In the genomic region with DNA sequence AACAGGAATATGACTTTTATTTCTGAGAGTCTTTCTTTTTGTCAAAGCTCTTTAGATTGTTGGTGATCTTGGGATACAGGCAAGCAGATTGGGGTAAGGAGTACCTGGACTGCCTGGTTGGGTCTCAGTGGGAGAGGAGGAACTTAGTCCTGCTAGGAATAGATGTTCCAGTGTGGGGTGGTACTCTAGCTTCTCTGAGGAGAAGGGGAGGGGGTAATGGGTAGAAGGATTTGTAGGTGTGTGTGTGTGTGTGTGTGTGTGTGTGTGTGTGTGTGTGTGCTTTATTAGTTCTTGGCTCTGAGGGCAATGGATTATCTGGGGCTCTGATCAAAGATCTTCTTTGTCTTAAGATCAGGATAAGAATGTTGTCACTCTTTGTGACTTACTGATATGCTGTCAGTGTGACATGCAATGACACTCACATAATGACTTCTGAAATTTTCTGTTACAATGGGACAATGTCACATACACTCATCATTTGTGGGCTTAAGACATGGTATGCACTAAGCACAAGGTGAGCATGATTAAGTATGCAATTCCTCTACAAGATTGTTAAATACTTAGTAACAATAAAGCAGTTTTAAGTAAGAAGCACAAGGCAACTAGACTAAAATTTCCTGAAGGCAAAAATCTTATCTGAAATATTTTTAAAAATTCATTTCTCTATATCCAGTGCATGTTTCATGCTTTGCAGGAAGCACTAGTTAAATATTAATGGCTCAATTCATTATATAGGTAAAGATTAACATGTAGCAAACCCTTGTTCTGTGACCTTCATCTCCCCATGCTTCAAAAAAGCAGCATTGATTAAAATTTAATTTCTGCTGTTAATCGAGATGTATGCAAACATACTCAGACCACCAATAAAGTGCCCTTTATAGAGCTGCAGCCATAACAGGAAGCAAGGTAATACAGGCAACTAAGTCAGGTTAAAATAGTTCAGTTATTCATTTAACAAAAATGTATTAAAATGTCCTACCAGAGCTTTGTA, we compare ENCODE assay signal across 12 mouse cellular contexts.
"Had no signal": no experiment of that assay in that cellular context is flagged by ENCODE, and none has a peak within 500 bp of the region (broad histone marks: within the 10 kb centered on the region; RNA-seq: fewer than 3 reads in every experiment).

No protein-coding gene starts in this region.

- H3K36me3 ChIP-seq: hindbrain, embryonic 15.5 days; liver, embryonic 13.5 days had no signal

- DNase-seq: layer of hippocampus, postnatal 36 days; liver, embryonic 13.5 days; lung, adult 2 months; lung, postnatal 14 days; lung, postnatal 4 days; midbrain, embryonic 14.5 days; thymus, adult 18-20 months; thymus, postnatal 36 days had no signal

- H3K4me1 ChIP-seq: hindbrain, embryonic 15.5 days; liver, embryonic 13.5 days had no signal

- H3K4me2 ChIP-seq: hindbrain, embryonic 15.5 days; liver, embryonic 13.5 days; midbrain, embryonic 11.5 days had no signal

- H3K4me3 ChIP-seq: hindbrain, embryonic 15.5 days; layer of hippocampus, adult 2 months; left cerebral cortex, adult 2 months; liver, embryonic 13.5 days had no signal

- H3K9me3 ChIP-seq: hindbrain, embryonic 15.5 days; liver, embryonic 13.5 days had no signal

- H3K27me3 ChIP-seq: hindbrain, embryonic 15.5 days; liver, embryonic 13.5 days had no signal

- H3K27ac ChIP-seq: hindbrain, embryonic 15.5 days; layer of hippocampus, adult 2 months; left cerebral cortex, adult 2 months; liver, embryonic 13.5 days had no signal

- H3K9ac ChIP-seq: hindbrain, embryonic 15.5 days; liver, embryonic 13.5 days had no signal
